Mouse (Mus musculus) stomach, embryonic 16.5 days (tissue): ENCODE data around the gene Padi2. TPM values are rescaled to one million over a fixed set of nuclear protein-coding genes. Genes with fewer than 3 reads are reported as not detected.

Experiments used
- ATAC-seq: fragments of 200-750 bp; cut with Nextera tagmentation; 2 replicates; pipeline ENCODE4 v1.8.0; 2017; ENCODE audit warnings: moderate number of reproducible peaks, moderate TSS enrichment; ENCODE audit not compliant: insufficient read depth, low FRiP score
- H3K27ac ChIP-seq: fragments of 300-500 bp; sonication (generic); 2 replicates; pipeline ENCODE4 v1.5.1; 2014; ENCODE audit warnings: low read length
- H3K27me3 ChIP-seq: fragments of 300-500 bp; sonication (generic); 2 replicates; pipeline ENCODE4 v1.6.1; 2014; ENCODE audit warnings: low read length, control low read depth, mixed read lengths; ENCODE audit not compliant: control insufficient read depth, insufficient read depth
- H3K36me3 ChIP-seq: fragments of 300-500 bp; sonication (generic); 2 replicates; pipeline ENCODE4 v1.6.1; 2014; ENCODE audit warnings: low read length; ENCODE audit not compliant: control insufficient read depth, insufficient read depth
- H3K4me1 ChIP-seq: fragments of 300-500 bp; sonication (generic); 2 replicates; pipeline ENCODE4 v1.6.1; 2014; ENCODE audit warnings: low read length, control low read depth, mixed read lengths; ENCODE audit not compliant: control insufficient read depth, insufficient read depth
- H3K4me2 ChIP-seq: fragments of 300-500 bp; sonication (generic); 2 replicates; pipeline ENCODE4 v1.6.1; 2014; ENCODE audit warnings: low read depth, low read length, mixed read lengths
- H3K4me3 ChIP-seq: fragments of 300-500 bp; sonication (generic); replicated peaks from 2 replicates; pipeline ENCODE4 v1.5.1; 2014; ENCODE audit warnings: mild to moderate bottlenecking, low read length
- H3K9ac ChIP-seq: fragments of 300-500 bp; sonication (generic); 2 replicates; pipeline ENCODE4 v1.6.1; 2014; ENCODE audit warnings: low read length
- H3K9me3 ChIP-seq: fragments of 300-500 bp; sonication (generic); replicated peaks from 2 replicates; pipeline ENCODE4 v1.6.1; 2016; ENCODE audit warnings: low read length, control low read depth; ENCODE audit not compliant: control insufficient read depth
- WGBS: fragments of 180-500 bp; shearing (Covaris S2); extraction: QIAGEN DNeasy Blood & Tissue Kit; methylation state at CpG from one replicate; pipeline ENCODE4 v1.1.7; 2014; 5-methylcytosine and 5-hydroxymethylcytosine counted together
- polyA plus RNA-seq: library from polyadenylated mRNA; unstranded; fragments of >200 nt; fragmentation: Nextera tagmentation; extraction: Ambion mirVana; gene quantifications from 2 replicates; pipeline ENCODE4 v1.2.1, GENCODE M21; 2015

The Padi2 gene
- polyA plus RNA-seq, 1 experiment from 2014 or later, result 3.2 TPM

DNA sequence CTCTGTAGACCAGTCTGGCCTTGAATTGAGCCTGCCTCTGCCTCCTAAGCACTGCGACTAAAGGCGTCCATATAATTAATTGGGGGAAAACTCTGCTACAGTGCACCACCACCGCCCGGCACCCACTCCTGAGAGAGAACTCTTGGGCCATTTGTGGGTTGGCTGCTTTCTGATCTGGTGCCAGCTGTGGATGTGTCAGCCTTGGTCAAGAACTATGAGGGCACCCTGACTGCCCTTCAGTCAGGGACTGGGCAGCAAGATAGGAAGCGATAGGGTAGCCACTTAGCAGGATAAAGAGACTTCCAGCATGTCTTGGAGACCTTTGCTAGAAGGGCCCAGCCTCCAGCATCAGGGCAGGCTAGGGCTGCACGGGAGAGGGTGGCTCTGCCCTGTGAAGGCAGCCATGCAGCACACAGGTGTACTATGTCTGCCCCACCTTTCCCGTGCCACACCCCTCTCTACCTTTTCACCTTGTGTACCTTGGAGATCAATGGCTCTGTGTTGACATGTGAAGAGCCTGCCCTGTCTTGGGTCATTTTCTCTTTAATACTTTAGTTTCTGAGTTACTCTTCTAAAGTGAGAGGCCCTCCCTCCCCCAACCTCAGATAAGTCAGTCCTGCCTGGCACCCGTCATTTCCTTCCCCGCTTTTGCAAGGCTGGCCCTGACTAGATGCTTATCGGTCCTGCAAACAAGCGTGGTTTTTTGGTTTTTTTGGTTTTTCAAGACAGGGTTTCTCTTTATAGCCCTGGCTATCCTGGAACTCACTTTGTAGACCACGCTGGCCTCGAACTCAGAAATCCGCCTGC is 71.9 kb downstream of the Padi2 start:
- Histone ChIP-seq H3K4me2 (no peak overlapping the region), H3K4me3 (no peak overlapping the region), H3K27ac (peak overlapping the region; percentile 79), H3K27me3 (no peaks in the 10 kb centered on the region), H3K9ac (0 out of 2 replicates have a peak overlapping the region, but pooled peaks have one; percentile 5), H3K36me3 (peaks cover 25% of the 10 kb centered on the region; the same call in 1 of the 2 replicates), H3K9me3 (0 out of 2 replicates have a peak, but pooled peaks cover 3% of the 10 kb centered on the region), H3K4me1 (peaks cover 8% of the 10 kb centered on the region)
- peak; percentile 63 for ATAC-seq
- WGBS, result 75% methylated on average over 14 of the region's 14 CpGs

DNA sequence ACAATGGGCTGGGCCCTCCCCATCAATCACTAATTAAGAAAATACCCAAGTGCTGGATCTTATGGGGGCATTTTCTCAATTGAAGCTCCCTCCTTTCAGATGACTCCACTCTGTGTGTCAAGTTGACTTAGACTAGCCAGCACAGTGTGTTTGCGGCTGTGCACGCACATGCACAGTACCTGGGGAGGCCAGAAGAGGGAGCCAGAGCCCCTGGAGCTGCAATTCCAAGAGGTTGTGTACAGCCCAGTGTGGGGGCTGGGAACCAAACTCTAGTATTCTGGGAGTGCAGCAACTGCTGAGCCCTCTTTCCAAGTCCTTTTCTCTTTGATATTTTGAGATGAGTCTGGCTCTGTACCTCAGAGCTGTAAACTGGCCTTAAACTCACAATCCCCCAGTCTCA is 75.5 kb downstream of the Padi2 start:
- 0 out of 2 replicates have a peak, but pooled peaks cover 3% of the 10 kb centered on the region for H3K9me3 ChIP-seq
- no peak overlapping the region for H3K9ac ChIP-seq
- ATAC-seq, result no peak
- H3K4me3 ChIP-seq, result no peak overlapping the region
- no peaks in the 10 kb centered on the region for H3K27me3 ChIP-seq
- peaks cover 19% of the 10 kb centered on the region for H3K4me1 ChIP-seq
- no peak overlapping the region for H3K4me2 ChIP-seq
- peaks cover 8% of the 10 kb centered on the region; the same call in 1 of the 2 replicates for H3K36me3 ChIP-seq
- 80% methylated on average over 2 of the region's 2 CpGs for WGBS
- no peak overlapping the region for H3K27ac ChIP-seq

DNA sequence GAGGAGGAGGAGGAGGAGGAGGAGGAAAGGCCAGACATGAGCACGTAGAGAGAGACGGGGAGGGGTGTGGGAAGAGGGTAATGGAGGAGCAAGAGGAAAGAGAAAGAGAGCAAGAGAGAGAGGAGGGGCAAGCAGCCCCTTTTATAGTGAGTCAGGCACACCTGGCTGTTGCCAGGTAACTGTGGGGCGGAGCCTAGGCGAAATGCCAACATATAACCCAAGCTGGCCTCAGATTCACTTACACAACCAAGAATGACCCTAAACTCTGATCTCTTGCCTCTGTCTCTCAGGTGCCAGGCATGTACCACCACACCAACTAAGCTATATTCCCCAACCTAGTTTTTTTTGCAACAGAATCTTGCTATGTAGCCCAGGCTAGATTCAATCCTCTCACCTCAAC is 76.7 kb downstream of the Padi2 start:
- Histone ChIP-seq H3K4me2 (0 out of 2 replicates have a peak overlapping the region, but pooled peaks have one; percentile 12), H3K4me3 (no peak overlapping the region), H3K9me3 (0 out of 2 replicates have a peak, but pooled peaks cover 3% of the 10 kb centered on the region), H3K4me1 (peaks cover 21% of the 10 kb centered on the region), H3K27ac (peak overlapping the region; percentile 92), H3K27me3 (no peaks in the 10 kb centered on the region), H3K9ac (peak overlapping the region; percentile 50; the same call in 1 of the 2 replicates), H3K36me3 (peaks cover 8% of the 10 kb centered on the region; the same call in 1 of the 2 replicates)
- ATAC-seq, result no peak
- WGBS, result 34% methylated on average over 4 of the region's 4 CpGs

DNA sequence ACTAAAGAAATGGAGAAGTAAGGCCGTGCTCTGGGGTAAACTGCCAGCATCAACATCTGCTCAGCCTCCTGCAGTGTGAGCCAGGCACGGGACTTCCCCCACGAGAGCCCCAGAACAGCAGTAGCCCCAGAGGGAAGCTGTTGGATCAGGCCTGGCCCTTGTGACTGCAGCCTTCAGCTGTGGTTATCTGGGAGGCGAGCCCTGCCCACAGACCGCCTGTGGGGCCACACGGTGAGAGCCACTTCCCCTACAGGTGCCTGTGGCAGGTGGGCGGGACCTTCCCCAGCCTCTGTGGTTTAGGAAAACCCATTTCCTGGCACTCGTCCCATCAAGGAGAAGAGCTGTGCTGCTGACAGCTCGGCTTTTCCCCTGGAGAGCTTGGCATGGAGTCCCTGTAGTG is 77.3 kb downstream of the Padi2 start:
- H3K4me2 ChIP-seq, result peak overlapping the region; percentile 12; the same call in 1 of the 2 replicates

DNA sequence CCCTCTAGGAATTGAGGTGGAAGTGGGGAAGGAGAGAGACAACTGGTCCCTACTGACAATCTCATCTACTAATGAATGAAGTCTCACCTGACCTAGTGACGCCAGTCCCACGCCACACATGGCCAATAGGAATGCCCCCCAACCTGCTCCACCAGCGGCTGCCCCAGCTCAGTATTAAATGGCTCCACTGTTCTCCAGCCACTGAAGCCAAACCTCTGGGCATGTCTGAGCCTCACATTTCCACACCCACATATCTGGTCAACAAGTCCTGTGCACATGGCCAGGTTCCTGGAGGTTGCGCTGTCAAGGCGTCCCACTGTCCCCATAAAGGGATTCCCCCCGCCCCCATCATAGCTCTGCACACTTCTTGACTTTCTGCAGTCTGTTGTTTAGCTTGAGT is 78.4 kb downstream of the Padi2 start:
- Histone ChIP-seq H3K9me3 (0 out of 2 replicates have a peak, but pooled peaks cover 3% of the 10 kb centered on the region), H3K4me3 (no peak overlapping the region), H3K9ac (no peak overlapping the region), H3K27ac (0 out of 2 replicates have a peak overlapping the region, but pooled peaks have one; percentile 18), H3K36me3 (0 out of 2 replicates have a peak, but pooled peaks cover under 1% of the 10 kb centered on the region), H3K4me1 (peaks cover 31% of the 10 kb centered on the region), H3K27me3 (no peaks in the 10 kb centered on the region), H3K4me2 (no peak overlapping the region)
- 80% methylated on average over 6 of the region's 6 CpGs for WGBS
- no peak for ATAC-seq

More for the DNA sequence above, 77.3 kb downstream of the Padi2 start:
- WGBS, result 9% methylated on average over 9 of the region's 9 CpGs
- ATAC-seq, result peak; percentile 82
- H3K4me1 ChIP-seq, result peaks cover 24% of the 10 kb centered on the region
- H3K9ac ChIP-seq, result peak overlapping the region; percentile 50
- H3K4me3 ChIP-seq, result no peak overlapping the region
- H3K9me3 ChIP-seq, result 0 out of 2 replicates have a peak, but pooled peaks cover 3% of the 10 kb centered on the region
- H3K36me3 ChIP-seq, result peaks cover 8% of the 10 kb centered on the region; the same call in 1 of the 2 replicates
- no peaks in the 10 kb centered on the region for H3K27me3 ChIP-seq
- H3K27ac ChIP-seq, result peak overlapping the region; percentile 92

DNA sequence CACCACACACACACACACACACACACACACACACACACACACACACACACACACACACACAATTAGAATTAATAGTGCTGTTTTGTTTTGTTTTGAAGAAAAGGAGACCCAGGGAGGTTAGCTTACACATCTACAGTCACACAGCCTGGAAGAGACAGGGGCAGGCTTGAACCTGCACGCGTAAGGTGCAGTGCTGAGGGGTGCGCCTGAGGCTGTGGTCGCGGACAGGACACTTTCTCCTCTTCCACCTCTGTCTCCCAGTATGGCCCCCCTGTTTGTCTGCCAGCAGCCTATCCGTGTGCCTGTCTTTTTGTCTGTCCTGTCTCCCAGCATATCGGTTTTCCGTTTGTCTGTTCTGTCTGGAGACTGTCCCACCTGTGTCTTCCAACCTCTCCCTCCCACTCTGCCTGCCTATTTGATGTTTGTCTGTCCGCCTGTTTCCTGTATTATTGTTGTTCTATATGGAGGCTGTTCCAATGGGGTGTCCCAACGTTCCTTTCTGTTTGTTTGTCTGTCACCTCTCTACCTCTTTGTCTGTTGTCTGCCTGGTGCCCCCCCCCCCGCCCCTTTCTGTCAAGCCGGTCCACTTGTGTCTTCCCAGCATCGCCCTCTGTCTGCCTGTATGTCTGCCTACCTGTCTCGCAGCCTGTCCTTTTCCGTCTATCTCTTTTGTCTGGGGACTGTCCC is 80.0 kb downstream of the Padi2 start:
- Histone ChIP-seq H3K27me3 (no peaks in the 10 kb centered on the region), H3K36me3 (no peaks in the 10 kb centered on the region), H3K9ac (peak overlapping the region; percentile 90), H3K9me3 (0 out of 2 replicates have a peak, but pooled peaks cover 3% of the 10 kb centered on the region), H3K4me1 (peaks cover 34% of the 10 kb centered on the region), H3K27ac (no peak overlapping the region), H3K4me2 (peak overlapping the region; percentile 78), H3K4me3 (peak overlapping the region; percentile 93)
- ATAC-seq, result no peak
- 29% methylated on average over 15 of the region's 15 CpGs for WGBS

DNA sequence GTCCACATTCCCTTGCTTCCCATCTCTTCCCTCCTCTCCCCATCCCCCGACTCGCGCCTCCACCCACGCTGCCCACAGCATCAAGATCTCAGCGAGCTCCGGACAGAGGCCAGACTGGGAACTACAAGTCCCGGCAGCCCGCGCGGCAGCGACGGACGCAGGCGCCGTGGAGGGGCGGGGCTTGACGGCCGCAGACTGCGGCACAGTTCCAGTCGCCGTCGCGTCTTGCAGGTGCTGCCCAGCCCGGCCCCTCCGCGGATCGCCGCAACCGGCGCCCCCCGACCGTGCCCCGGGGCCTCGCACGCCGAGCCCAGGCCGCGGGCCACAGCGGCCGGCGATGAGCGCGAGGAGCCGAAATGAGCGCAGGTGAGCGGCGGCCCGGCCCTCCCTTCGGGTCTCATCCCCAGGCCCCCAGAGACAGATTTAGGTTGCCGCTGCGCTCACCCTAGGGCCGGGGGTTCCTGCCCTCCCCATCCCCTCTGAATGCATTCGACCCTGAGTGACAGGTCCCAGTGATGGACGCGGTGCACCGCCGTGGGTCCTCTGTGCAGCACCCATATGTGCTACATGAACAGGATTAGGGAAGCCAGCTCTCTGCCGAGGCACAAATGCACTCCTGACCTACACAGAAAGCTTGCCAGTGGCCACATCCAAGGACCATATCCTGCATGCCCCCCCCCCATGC is 80.7 kb downstream of the Padi2 start, which contains the start of gene Atp13a2:
Gene Atp13a2, plus strand, starts transcription at position 163 of the 685 bp plus-strand sequence.
- Histone ChIP-seq H3K4me2 (peak within 1 kb of the TSS; percentile 78), H3K4me1 (peaks cover 34% of the 10 kb centered on the region), H3K4me3 (peak within 1 kb of the TSS; percentile 93), H3K27me3 (no peaks in the 10 kb centered on the region), H3K9me3 (no peaks in the 10 kb centered on the region), H3K9ac (peak within 1 kb of the TSS; percentile 90), H3K36me3 (no peaks in the 10 kb centered on the region), H3K27ac (no peak within 1 kb of the TSS)
- ATAC-seq, result peak; percentile 81
- WGBS, result under 1% methylated on average over 58 of the region's 58 CpGs

DNA sequence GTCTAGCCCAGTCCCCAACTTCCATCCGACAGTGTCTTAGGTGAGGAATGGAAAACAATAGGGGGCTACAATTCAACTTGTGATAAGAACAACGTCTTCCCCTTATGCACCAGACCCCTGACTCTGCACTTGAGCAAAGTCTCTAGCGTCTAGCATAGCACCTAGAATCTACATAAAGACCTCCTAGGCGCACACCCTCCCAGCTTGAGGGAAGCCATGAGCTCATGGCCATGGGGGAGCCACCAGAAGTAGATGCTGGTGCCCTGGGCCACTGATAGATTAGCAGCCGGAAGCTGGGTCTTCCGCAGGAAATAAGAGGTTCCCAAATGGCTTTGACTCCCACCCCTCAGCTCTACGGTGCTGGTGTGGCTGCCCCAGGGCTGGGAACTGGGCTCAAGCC is 81.3 kb downstream of the Padi2 start:
- Histone ChIP-seq H3K4me1 (peaks cover 34% of the 10 kb centered on the region), H3K27ac (no peak overlapping the region), H3K4me2 (peak overlapping the region; percentile 78), H3K9me3 (no peaks in the 10 kb centered on the region), H3K36me3 (no peaks in the 10 kb centered on the region), H3K27me3 (no peaks in the 10 kb centered on the region), H3K4me3 (peak overlapping the region; percentile 93), H3K9ac (peak overlapping the region; percentile 90)
- no peak for ATAC-seq
- WGBS, result 28% methylated on average over 7 of the region's 7 CpGs
